In genomic region chr1:39720632-39721350, GRCm38 (mm10) we compare ENCODE assay signal across 9 mouse cellular contexts. TPM values are rescaled to one million over a fixed set of nuclear protein-coding genes. Genes with fewer than 3 reads are reported as not detected.
DNase-seq lines count a peak whose midpoint lies in the region; ATAC-seq lines count a peak whose summit lies in the region.
"Had no signal": no experiment of that assay in that cellular context is flagged by ENCODE, and none has a peak within 500 bp of the region (broad histone marks: within the 10 kb centered on the region; RNA-seq: fewer than 3 reads in every experiment).

Rfx8 (minus strand) TSS chr1:39720997.

- no peaks in the 10 kb centered on the region for H3K27me3 ChIP-seq in hindbrain, embryonic 15.5 days
- no peaks in the 10 kb centered on the region for H3K27me3 ChIP-seq in midbrain, embryonic 15.5 days (replicated peaks)

- intact Hi-C loops in heart, postnatal 25 days (cut with DNase I): no loop called here

- no peaks in the 10 kb centered on the region for H3K36me3 ChIP-seq in hindbrain, embryonic 15.5 days
- H3K36me3 ChIP-seq in midbrain, embryonic 15.5 days (replicated peaks): no peaks in the 10 kb centered on the region

- no peak within 1 kb of the TSS for H3K27ac ChIP-seq in hindbrain, embryonic 15.5 days (replicated peaks)
- no peak within 1 kb of the TSS for H3K27ac ChIP-seq in midbrain, embryonic 15.5 days

- H3K9ac ChIP-seq in hindbrain, embryonic 15.5 days: peak within 1 kb of the TSS; percentile 51
- H3K9ac ChIP-seq in midbrain, embryonic 15.5 days: peak within 1 kb of the TSS; percentile 68

- peak within 1 kb of the TSS; percentile 94 for H3K4me2 ChIP-seq in hindbrain, embryonic 15.5 days
- H3K4me2 ChIP-seq in midbrain, embryonic 15.5 days: peak within 1 kb of the TSS; percentile 95

- WGBS in hindbrain, embryonic 15.5 days: under 1% methylated on average over 39 of the region's 42 CpGs
- under 1% methylated on average over 41 of the region's 42 CpGs for WGBS in midbrain, embryonic 15.5 days

- H3K4me1 ChIP-seq in hindbrain, embryonic 15.5 days (replicated peaks): peaks cover 12% of the 10 kb centered on the region
- peaks cover 12% of the 10 kb centered on the region for H3K4me1 ChIP-seq in midbrain, embryonic 15.5 days

- H3K4me3 ChIP-seq in hindbrain, embryonic 15.5 days: peak within 1 kb of the TSS; percentile 55
- H3K4me3 ChIP-seq in midbrain, embryonic 15.5 days: peak within 1 kb of the TSS; percentile 51

- no peaks in the 10 kb centered on the region for H3K9me3 ChIP-seq in hindbrain, embryonic 15.5 days
- H3K9me3 ChIP-seq in midbrain, embryonic 15.5 days: no peaks in the 10 kb centered on the region

- peak; percentile 76 for ATAC-seq in hindbrain, embryonic 15.5 days (ENCODE audit: low FRiP score, low read depth)
- peak; percentile 89 for ATAC-seq in midbrain, embryonic 15.5 days (replicated peaks)

- peak; percentile 90 for DNase-seq in heart, adult 11 months
- DNase-seq in heart, postnatal 25 days (ENCODE audit: low spot score): no peak
- peak; percentile 39 for DNase-seq in R1 (ENCODE audit: low read depth, low spot score)
- peak; percentile 66 for DNase-seq in embryo, embryonic 9.5 days (ENCODE audit: extremely low spot score)
- DNase-seq in ovary, postnatal 14 days (ENCODE audit: low spot score): no peak
- no peak for DNase-seq in right cerebral cortex, postnatal 10 days (ENCODE audit: low spot score in 2 of 2)

RNA-seq across cellular contexts. Expression of gene Rfx8, which starts in this region (rescaled TPM):
- under 1 TPM; 0.34 to 0.36 TPM for total RNA-seq in heart, postnatal 25 days (2021)
- 0.13 and 0.35 TPM in 2 replicates for polyA plus RNA-seq in hindbrain, embryonic 15.5 days (2015; fragmentation: Nextera tagmentation; extraction: Ambion mirVana)
- 0.31 and 0.32 TPM in 2 replicates for polyA plus RNA-seq in midbrain, embryonic 15.5 days (2015; fragmentation: Nextera tagmentation; extraction: Ambion mirVana)
- polyA plus RNA-seq: large intestine, adult 2 months had no signal

Comparison
In these comparisons a context has a peak if more than half of its experiments do, and no peak if none do; other contexts are left out.
1. DNase-seq: peak in heart, adult 11 months (single experiment), R1 (single experiment) and embryo, embryonic 9.5 days (single experiment); none in heart, postnatal 25 days (single experiment), ovary, postnatal 14 days (single experiment) and right cerebral cortex, postnatal 10 days (0 of 2).
2. Peak in ATAC-seq, H3K4me3 ChIP-seq, H3K9ac ChIP-seq and H3K4me2 ChIP-seq in hindbrain, embryonic 15.5 days; RNA of the gene not detected or under 1 TPM.
3. Peak in ATAC-seq, H3K4me3 ChIP-seq, H3K9ac ChIP-seq and H3K4me2 ChIP-seq in midbrain, embryonic 15.5 days; RNA of the gene not detected or under 1 TPM.